In the genomic region with DNA sequence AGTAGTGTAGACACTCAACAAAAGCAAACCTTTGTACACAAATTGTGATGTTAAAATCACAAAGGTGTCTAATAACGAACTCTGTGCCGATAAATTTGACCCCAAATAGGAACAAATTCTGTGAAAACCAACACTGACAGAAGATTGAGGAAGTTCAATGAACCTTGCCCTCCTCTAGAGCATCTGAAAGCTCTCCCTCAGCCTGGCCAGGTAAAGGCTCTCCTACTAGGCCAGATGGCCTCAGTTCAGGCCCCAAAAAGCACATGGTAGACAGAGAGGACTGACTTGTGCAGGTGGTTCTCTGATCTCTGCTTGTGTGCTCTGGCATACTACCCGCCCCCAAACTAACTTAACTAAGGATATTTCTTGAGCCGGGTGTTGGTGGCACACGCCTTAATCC, we compare ENCODE assay signal across 34 mouse cellular contexts.
"Had no signal": no experiment of that assay in that cellular context is flagged by ENCODE, and none has a peak within 500 bp of the region (broad histone marks: within the 10 kb centered on the region; RNA-seq: fewer than 3 reads in every experiment).

No protein-coding gene starts in this region.

- H3K4me3 ChIP-seq: heart, embryonic 12.5 days; heart, embryonic 13.5 days; heart, embryonic 15.5 days; hindbrain, embryonic 10.5 days; hindbrain, embryonic 12.5 days; hindbrain, embryonic 13.5 days; hindbrain, embryonic 15.5 days; intestine, embryonic 15.5 days; kidney, embryonic 15.5 days; layer of hippocampus, adult 2 months; left cerebral cortex, adult 2 months had no signal

- H3K27ac ChIP-seq: heart, embryonic 13.5 days; heart, embryonic 15.5 days; hindbrain, embryonic 10.5 days; hindbrain, embryonic 12.5 days; hindbrain, embryonic 13.5 days; hindbrain, embryonic 14.5 days; hindbrain, embryonic 15.5 days; hindbrain, postnatal 0 days; intestine, embryonic 15.5 days; kidney, embryonic 15.5 days; kidney, postnatal 0 days; layer of hippocampus, adult 2 months; left cerebral cortex, adult 2 months had no signal

- H3K4me1 ChIP-seq: hindbrain, embryonic 12.5 days; hindbrain, embryonic 13.5 days; hindbrain, embryonic 15.5 days; intestine, embryonic 15.5 days had no signal

- H3K27me3 ChIP-seq: heart, embryonic 12.5 days; heart, embryonic 13.5 days; heart, embryonic 15.5 days; hindbrain, embryonic 12.5 days; hindbrain, embryonic 13.5 days; hindbrain, embryonic 15.5 days; intestine, embryonic 15.5 days; kidney, embryonic 15.5 days had no signal

- H3K36me3 ChIP-seq: heart, embryonic 12.5 days; heart, embryonic 13.5 days; heart, embryonic 15.5 days; hindbrain, embryonic 10.5 days; hindbrain, embryonic 12.5 days; hindbrain, embryonic 13.5 days; hindbrain, embryonic 15.5 days; intestine, embryonic 15.5 days; kidney, embryonic 15.5 days had no signal

- ATAC-seq: hindbrain, embryonic 16.5 days; hindbrain, postnatal 0 days; inflammation-experienced regulatory T-cells, adult 6 months; intestine, embryonic 15.5 days; intestine, embryonic 16.5 days; intestine, postnatal 0 days had no signal

- DNase-seq: heart, postnatal 10 days; heart, postnatal 14 days; heart, postnatal 36 days; heart, postnatal 4 days; kidney, adult 11 months; kidney, adult 18-20 months; kidney, adult 2 months; kidney, adult 8-10 months; kidney, adult 9 months; kidney, postnatal 10 days; kidney, postnatal 14 days; kidney, postnatal 25 days; kidney, postnatal 36 days; kidney, postnatal 4 days; layer of hippocampus, adult 9-11 months; layer of hippocampus, postnatal 36 days had no signal
